Mouse (Mus musculus) stomach, embryonic 16.5 days (tissue): ENCODE measurements around the gene Pm20d2. TPM values are rescaled to one million over a fixed set of nuclear protein-coding genes. Genes with fewer than 3 reads are reported as not detected.

ENCODE experiments used
- ATAC-seq: fragments of 200-750 bp; cut with Nextera tagmentation; 2 replicates; pipeline ENCODE4 v1.8.0; 2017; ENCODE audit warnings: moderate number of reproducible peaks, moderate TSS enrichment; ENCODE audit not compliant: insufficient read depth, low FRiP score
- H3K27ac ChIP-seq: fragments of 300-500 bp; sonication (generic); 2 replicates; pipeline ENCODE4 v1.5.1; 2014; ENCODE audit warnings: low read length
- H3K27me3 ChIP-seq: fragments of 300-500 bp; sonication (generic); 2 replicates; pipeline ENCODE4 v1.6.1; 2014; ENCODE audit warnings: low read length, control low read depth, mixed read lengths; ENCODE audit not compliant: control insufficient read depth, insufficient read depth
- H3K36me3 ChIP-seq: fragments of 300-500 bp; sonication (generic); 2 replicates; pipeline ENCODE4 v1.6.1; 2014; ENCODE audit warnings: low read length; ENCODE audit not compliant: control insufficient read depth, insufficient read depth
- H3K4me1 ChIP-seq: fragments of 300-500 bp; sonication (generic); 2 replicates; pipeline ENCODE4 v1.6.1; 2014; ENCODE audit warnings: low read length, control low read depth, mixed read lengths; ENCODE audit not compliant: control insufficient read depth, insufficient read depth
- H3K4me2 ChIP-seq: fragments of 300-500 bp; sonication (generic); 2 replicates; pipeline ENCODE4 v1.6.1; 2014; ENCODE audit warnings: low read depth, low read length, mixed read lengths
- H3K4me3 ChIP-seq: fragments of 300-500 bp; sonication (generic); replicated peaks from 2 replicates; pipeline ENCODE4 v1.5.1; 2014; ENCODE audit warnings: mild to moderate bottlenecking, low read length
- H3K9ac ChIP-seq: fragments of 300-500 bp; sonication (generic); 2 replicates; pipeline ENCODE4 v1.6.1; 2014; ENCODE audit warnings: low read length
- H3K9me3 ChIP-seq: fragments of 300-500 bp; sonication (generic); replicated peaks from 2 replicates; pipeline ENCODE4 v1.6.1; 2016; ENCODE audit warnings: low read length, control low read depth; ENCODE audit not compliant: control insufficient read depth
- WGBS: fragments of 180-500 bp; shearing (Covaris S2); extraction: QIAGEN DNeasy Blood & Tissue Kit; methylation state at CpG from one replicate; pipeline ENCODE4 v1.1.7; 2014; 5-methylcytosine and 5-hydroxymethylcytosine counted together
- polyA plus RNA-seq: library from polyadenylated mRNA; unstranded; fragments of >200 nt; fragmentation: Nextera tagmentation; extraction: Ambion mirVana; gene quantifications from 2 replicates; pipeline ENCODE4 v1.2.1, GENCODE M21; 2015

Gene Pm20d2
- polyA plus RNA-seq, 1 experiment from 2014 or later: 0.96 TPM

DNA sequence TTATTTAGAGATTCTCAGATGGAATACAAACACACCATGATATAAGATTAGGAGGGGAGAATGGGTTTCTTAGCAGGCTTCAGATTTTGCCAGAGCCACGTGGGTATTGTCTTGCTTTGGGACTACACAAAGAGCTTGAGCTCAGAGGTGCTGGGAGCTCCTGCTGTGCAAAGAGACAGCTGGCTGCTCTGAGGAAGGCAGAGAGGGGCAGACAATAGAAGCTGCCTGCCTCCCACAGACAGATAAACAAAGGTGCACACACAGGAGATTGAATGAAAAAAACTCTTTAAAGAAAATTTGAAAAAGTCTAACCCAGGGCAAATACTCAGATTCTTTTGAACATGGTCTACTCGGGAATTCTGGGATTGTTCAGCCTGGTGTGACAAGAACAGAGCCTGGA lies 8.6 kb upstream of the Pm20d2 start:
- no peak for ATAC-seq
- 17% methylated on average over 2 of the region's 2 CpGs for WGBS

DNA sequence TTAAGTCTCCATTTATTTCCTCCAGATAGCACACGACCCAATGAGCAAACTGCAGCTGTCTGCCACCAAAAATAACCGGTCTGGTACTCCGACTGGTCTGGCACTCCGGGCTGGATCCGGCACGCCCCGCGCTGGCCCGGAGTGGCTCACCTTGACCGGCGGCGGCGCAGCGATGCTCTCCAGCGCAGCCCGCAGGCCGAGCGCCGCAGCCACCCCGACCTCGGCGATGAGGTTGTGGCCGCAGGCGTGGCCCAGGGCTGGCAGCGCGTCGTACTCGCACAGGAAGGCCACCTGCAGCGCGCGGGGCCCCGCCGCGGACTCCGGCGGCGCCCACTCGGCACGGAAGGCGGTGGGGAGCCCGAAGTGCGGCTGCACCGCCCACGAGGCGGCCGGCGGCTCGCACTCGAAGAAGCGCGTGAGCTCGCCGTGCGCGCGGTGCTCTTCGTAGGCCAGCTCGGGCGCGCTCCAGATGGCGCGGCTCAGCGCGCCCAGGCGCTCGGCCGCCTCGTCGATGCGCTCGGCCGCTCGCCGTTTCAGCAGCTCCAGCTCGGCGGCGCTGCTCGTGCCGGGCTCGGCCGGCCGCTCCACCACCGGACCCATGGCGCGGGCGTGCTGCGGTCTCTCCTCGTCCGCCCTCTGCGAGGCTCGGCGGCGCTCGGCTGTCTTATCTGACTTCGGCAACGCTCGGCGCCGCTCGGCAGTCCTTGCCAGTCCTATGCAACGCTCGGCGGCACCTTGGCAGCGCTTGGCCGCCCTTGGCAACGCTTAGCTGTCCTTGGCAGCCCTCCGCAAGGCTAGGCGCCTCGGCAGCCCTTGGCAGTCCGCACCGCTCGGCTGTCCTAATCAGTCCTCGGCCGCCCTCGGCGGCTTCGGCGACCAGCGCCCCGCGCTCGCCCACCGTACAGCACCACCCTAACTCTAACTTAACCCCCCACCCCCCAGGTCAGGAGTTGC lies 479 bp downstream of the Pm20d2 start:
- H3K36me3 ChIP-seq: no peaks in the 10 kb centered on the region
- H3K27ac ChIP-seq: peak overlapping the region; percentile 85
- H3K4me1 ChIP-seq: peaks cover 4% of the 10 kb centered on the region
- no peaks in the 10 kb centered on the region for H3K9me3 ChIP-seq
- H3K27me3 ChIP-seq: no peaks in the 10 kb centered on the region
- under 1% methylated on average over 123 of the region's 123 CpGs for WGBS
- peak overlapping the region; percentile 63 for H3K4me3 ChIP-seq
- ATAC-seq: peak; percentile 89
- H3K4me2 ChIP-seq: peak overlapping the region; percentile 98
- H3K9ac ChIP-seq: peak overlapping the region; percentile 84

More for the DNA sequence above, 8.6 kb upstream of the Pm20d2 start:
- no peak overlapping the region for H3K27ac ChIP-seq
- H3K27me3 ChIP-seq: no peaks in the 10 kb centered on the region
- peaks cover 4% of the 10 kb centered on the region; the same call in 1 of the 2 replicates for H3K9me3 ChIP-seq
- no peaks in the 10 kb centered on the region for H3K36me3 ChIP-seq
- no peak overlapping the region for H3K4me3 ChIP-seq
- H3K4me2 ChIP-seq: no peak overlapping the region
- no peak overlapping the region for H3K9ac ChIP-seq
- H3K4me1 ChIP-seq: no peaks in the 10 kb centered on the region

- 11% methylated on average over 9 of the region's 9 CpGs for WGBS
- no peaks in the 10 kb centered on the region for H3K9me3 ChIP-seq
- H3K9ac ChIP-seq: no peak overlapping the region
- no peak overlapping the region; the same call in 1 of the 2 replicates for H3K27ac ChIP-seq
- peak overlapping the region; percentile 98 for H3K4me2 ChIP-seq
- ATAC-seq: no peak
- H3K27me3 ChIP-seq: no peaks in the 10 kb centered on the region
- peaks cover 4% of the 10 kb centered on the region for H3K4me1 ChIP-seq
- H3K4me3 ChIP-seq: peak overlapping the region; percentile 63
- no peaks in the 10 kb centered on the region for H3K36me3 ChIP-seq
These were observed 1.4 kb downstream of the Pm20d2 start for GRCm38 (mm10) chr4:33188164-33188563.

DNA sequence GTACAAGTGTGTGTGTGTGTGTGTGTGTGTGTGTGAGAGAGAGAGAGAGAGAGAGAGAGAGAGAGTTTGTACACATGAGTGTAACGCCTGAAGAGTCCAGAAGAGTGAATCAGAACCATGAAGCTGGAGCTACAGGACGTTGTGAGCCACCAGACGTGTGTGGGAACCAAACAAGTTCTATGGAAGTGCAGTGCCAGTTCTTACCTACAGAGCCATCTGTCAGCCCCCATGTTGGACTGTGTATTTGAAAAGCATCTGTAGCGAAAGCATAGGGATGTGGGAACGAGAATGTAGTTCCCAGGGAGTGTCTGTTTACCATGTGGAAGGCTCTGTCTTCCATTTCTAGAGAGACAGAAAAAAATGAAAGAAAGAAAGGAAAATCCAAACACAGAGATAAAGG lies 6.1 kb downstream of the Pm20d2 start:
- Histone ChIP-seq H3K9ac (no peak overlapping the region), H3K27ac (no peak overlapping the region), H3K9me3 (no peaks in the 10 kb centered on the region), H3K4me2 (no peak overlapping the region), H3K4me3 (no peak overlapping the region), H3K4me1 (peaks cover 4% of the 10 kb centered on the region), H3K36me3 (no peaks in the 10 kb centered on the region), H3K27me3 (no peaks in the 10 kb centered on the region)
- ATAC-seq: no peak
- 74% methylated on average over 5 of the region's 5 CpGs for WGBS

- Histone ChIP-seq H3K27me3 (no peaks in the 10 kb centered on the region), H3K27ac (no peak overlapping the region), H3K9ac (no peak overlapping the region), H3K9me3 (no peaks in the 10 kb centered on the region), H3K36me3 (no peaks in the 10 kb centered on the region), H3K4me1 (no peaks in the 10 kb centered on the region), H3K4me3 (no peak overlapping the region), H3K4me2 (no peak overlapping the region)
- 82% methylated on average over 26 of the region's 26 CpGs for WGBS
- ATAC-seq: no peak
These were observed 37.2 kb downstream of the Pm20d2 start for GRCm38 (mm10) chr4:33152087-33153038.

DNA sequence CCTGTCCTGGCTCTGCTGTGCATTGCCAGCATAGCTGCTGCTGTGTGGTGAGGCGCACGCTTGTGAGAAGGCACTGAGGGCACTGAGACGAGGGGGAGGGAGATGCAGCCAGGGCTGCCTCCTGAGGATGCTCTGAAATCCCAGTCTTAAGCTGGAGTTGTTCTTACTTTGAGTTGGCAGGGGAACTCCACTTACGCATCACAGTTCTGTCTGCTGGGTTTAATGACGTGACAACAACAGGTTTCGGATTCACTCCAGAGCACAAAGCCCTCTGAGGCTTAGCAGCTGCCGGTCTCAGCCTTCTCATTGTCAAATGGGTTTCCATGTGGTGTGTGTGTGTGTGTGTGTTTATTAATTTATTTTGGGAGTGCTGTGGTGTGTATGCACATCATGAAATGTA lies 40.4 kb downstream of the Pm20d2 start:
- H3K27ac ChIP-seq: no peak overlapping the region
- no peak overlapping the region for H3K9ac ChIP-seq
- 77% methylated on average over 7 of the region's 7 CpGs for WGBS
- no peak overlapping the region for H3K4me3 ChIP-seq
- no peaks in the 10 kb centered on the region for H3K9me3 ChIP-seq
- no peaks in the 10 kb centered on the region for H3K27me3 ChIP-seq
- no peaks in the 10 kb centered on the region for H3K36me3 ChIP-seq
- H3K4me2 ChIP-seq: no peak overlapping the region
- no peaks in the 10 kb centered on the region for H3K4me1 ChIP-seq
- ATAC-seq: no peak

DNA sequence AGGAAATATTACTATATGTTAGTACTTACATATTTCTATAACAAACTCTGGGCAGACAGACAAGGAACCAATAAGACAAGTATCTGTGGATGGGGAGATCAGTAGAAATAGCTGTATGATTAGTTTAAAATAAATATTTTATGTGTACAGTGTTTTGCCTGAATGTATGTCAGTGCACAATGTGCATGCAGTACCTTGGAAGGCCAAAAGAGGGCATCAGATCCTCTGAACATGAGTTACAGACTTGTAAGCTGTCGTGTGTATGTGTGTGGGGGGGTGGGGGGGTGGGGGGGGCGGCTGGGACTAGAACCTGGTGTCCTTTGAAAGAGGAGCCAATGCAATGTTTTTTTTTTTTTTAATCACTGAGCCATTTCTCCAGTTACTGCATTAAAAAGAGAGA lies 41.7 kb downstream of the Pm20d2 start:
- Histone ChIP-seq H3K27me3 (no peaks in the 10 kb centered on the region), H3K4me1 (no peaks in the 10 kb centered on the region), H3K4me2 (no peak overlapping the region), H3K9me3 (no peaks in the 10 kb centered on the region), H3K4me3 (no peak overlapping the region), H3K9ac (no peak overlapping the region), H3K27ac (no peak overlapping the region), H3K36me3 (no peaks in the 10 kb centered on the region)
- no peak for ATAC-seq
- WGBS: 2% methylated on average over 2 of the region's 2 CpGs

DNA sequence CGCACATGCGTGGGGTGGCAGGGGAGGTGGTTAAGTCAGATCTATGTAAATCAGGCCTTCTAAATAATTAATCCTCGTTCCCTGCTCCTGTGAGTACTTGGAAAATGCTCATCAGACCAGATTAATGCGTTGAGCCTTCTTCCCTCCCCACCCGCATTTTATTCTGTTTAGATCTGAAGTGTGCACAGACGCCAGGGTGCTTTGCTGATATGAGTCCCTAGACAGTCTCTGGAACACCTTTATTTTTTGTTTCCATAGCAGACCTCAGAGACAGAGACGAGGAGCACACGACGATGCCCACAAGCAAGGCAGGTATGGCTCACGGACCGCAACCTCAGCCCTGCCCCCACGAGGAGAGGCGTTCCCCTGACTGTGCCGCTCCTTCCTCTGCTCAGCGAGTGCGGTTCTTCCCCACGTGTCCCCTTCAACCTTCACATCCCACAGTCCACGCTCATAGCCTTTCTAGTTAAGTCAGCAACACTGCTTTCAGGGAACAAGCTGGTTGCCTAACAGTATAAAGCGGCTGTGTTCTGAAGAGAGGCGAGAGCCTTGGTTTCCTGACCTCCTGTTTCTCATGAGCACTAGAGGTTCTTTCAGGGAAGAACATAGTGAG lies 42.8 kb downstream of the Pm20d2 start:
- WGBS: 34% methylated on average over 20 of the region's 20 CpGs
- Histone ChIP-seq H3K4me1 (no peaks in the 10 kb centered on the region), H3K4me2 (peak overlapping the region; percentile 21; the same call in 1 of the 2 replicates), H3K9me3 (no peaks in the 10 kb centered on the region), H3K36me3 (no peaks in the 10 kb centered on the region), H3K4me3 (no peak overlapping the region), H3K27ac (no peak overlapping the region), H3K27me3 (no peaks in the 10 kb centered on the region), H3K9ac (0 out of 2 replicates have a peak overlapping the region, but pooled peaks have one; percentile 16)
- no peak for ATAC-seq
